18 mouse cellular contexts compared by ENCODE assay signal in genomic region chr3:116018606-116019005, GRCm38 (mm10). TPM values are rescaled to one million over a fixed set of nuclear protein-coding genes. Genes with fewer than 3 reads are reported as not detected.
DNase-seq lines count a peak whose midpoint lies in the region; ATAC-seq and TF ChIP-seq lines count a peak whose summit lies in the region.
"Had no signal": no experiment of that assay in that cellular context is flagged by ENCODE, and none has a peak within 500 bp of the region (broad histone marks: within the 10 kb centered on the region; RNA-seq: fewer than 3 reads in every experiment).

No protein-coding gene starts in this region.

- WGBS in cerebellum, adult 2 months: 18% methylated on average over 4 of the region's 4 CpGs
- WGBS in neural tube, embryonic 14.5 days: 71% methylated on average over 4 of the region's 4 CpGs

- H3K9ac ChIP-seq in neural tube, embryonic 14.5 days (replicated peaks; ENCODE audit: low read depth, low read length): no peak overlapping the region
- H3K9ac ChIP-seq: embryonic facial prominence, embryonic 15.5 days; hindbrain, embryonic 13.5 days had no signal

- H3K4me3 ChIP-seq in cerebellum, adult 2 months (replicated peaks; ENCODE audit: insufficient read depth, low read depth, low read length): no peak overlapping the region
- no peak overlapping the region for H3K4me3 ChIP-seq in neural tube, embryonic 14.5 days (ENCODE audit: low read depth, low read length)
- H3K4me3 ChIP-seq: embryonic facial prominence, embryonic 15.5 days; erythroblast, embryonic 14.5 days; forebrain, embryonic 10.5 days; gastrocnemius, adult 2 months; hindbrain, embryonic 13.5 days had no signal

- H3K27me3 ChIP-seq in cerebellum, adult 2 months (ENCODE audit: control insufficient read depth, insufficient read depth, low read length): no peaks in the 10 kb centered on the region
- H3K27me3 ChIP-seq in neural tube, embryonic 14.5 days (ENCODE audit: control insufficient read depth, insufficient read depth, low read length): no peaks in the 10 kb centered on the region
- H3K27me3 ChIP-seq: embryonic facial prominence, embryonic 15.5 days; hindbrain, embryonic 13.5 days had no signal

- H3K4me2 ChIP-seq in neural tube, embryonic 14.5 days (ENCODE audit: low read depth, low read length): no peak overlapping the region
- H3K4me2 ChIP-seq: embryonic facial prominence, embryonic 15.5 days; hindbrain, embryonic 13.5 days had no signal

- TF ChIP-seq POLR2A in cerebellum, adult 2 months (IDR thresholded peaks at IDR 0.05; ENCODE audit: borderline replicate concordance, insufficient read depth, low read length): no peak

- H3K36me3 ChIP-seq in neural tube, embryonic 14.5 days (ENCODE audit: control insufficient read depth, insufficient read depth, low read length): no peaks in the 10 kb centered on the region
- H3K36me3 ChIP-seq: embryonic facial prominence, embryonic 15.5 days; forebrain, embryonic 10.5 days; hindbrain, embryonic 13.5 days had no signal

- ATAC-seq in neural tube, embryonic 14.5 days (ENCODE audit: low read depth): 0 out of 2 replicates have a peak, but pooled peaks have one; percentile 25
- ATAC-seq: forebrain, embryonic 14.5 days; hindbrain, postnatal 0 days had no signal

- TF ChIP-seq CTCF in cerebellum, adult 2 months (IDR thresholded peaks at IDR 0.05; ENCODE audit: borderline replicate concordance, insufficient read depth, low read depth, low read length): no peak

- DNase-seq in cerebellum, adult 2 months: peak; percentile 48 to 53
- DNase-seq in cerebellum, adult 11-12 months: no peak
- DNase-seq in kidney, postnatal 10 days: peak; percentile 34
- DNase-seq in kidney, postnatal 4 days: no peak
- DNase-seq in neural tube, embryonic 10.5 days (ENCODE audit: extremely low spot score, low spot score): no peak
- no peak for DNase-seq in layer of hippocampus, postnatal 10 days (ENCODE audit: low spot score in 2 of 2)
- DNase-seq: adrenal gland, postnatal 10 days; embryo, embryonic 11 days; gastrocnemius, adult 2 months; gastrocnemius, postnatal 25 days; heart, postnatal 10 days had no signal

- H3K4me1 ChIP-seq in cerebellum, adult 2 months (ENCODE audit: control insufficient read depth, insufficient read depth, low read length): peaks cover 58% of the 10 kb centered on the region
- no peaks in the 10 kb centered on the region for H3K4me1 ChIP-seq in neural tube, embryonic 14.5 days (ENCODE audit: control insufficient read depth, insufficient read depth, low read length)
- H3K4me1 ChIP-seq: embryonic facial prominence, embryonic 15.5 days; hindbrain, embryonic 13.5 days had no signal

- peak overlapping the region; percentile 88 for H3K27ac ChIP-seq in cerebellum, adult 2 months (ENCODE audit: insufficient read depth, low read length)
- no peak overlapping the region for H3K27ac ChIP-seq in neural tube, embryonic 14.5 days (ENCODE audit: low read depth, low read length)
- H3K27ac ChIP-seq: embryonic facial prominence, embryonic 15.5 days; forebrain, embryonic 10.5 days; gastrocnemius, adult 2 months; hindbrain, embryonic 13.5 days; hindbrain, postnatal 0 days had no signal

- H3K9me3 ChIP-seq in neural tube, embryonic 14.5 days (ENCODE audit: control insufficient read depth, low read length): no peaks in the 10 kb centered on the region
- H3K9me3 ChIP-seq: embryonic facial prominence, embryonic 15.5 days; forebrain, embryonic 10.5 days; hindbrain, embryonic 13.5 days had no signal

RNA-seq across cellular contexts. Expression of gene Extl2, which starts 11.3 kb away (rescaled TPM):
- 67.8 and 70.0 TPM in 2 replicates for polyA plus RNA-seq in cerebellum, adult 2 months (2012; rRNA removed)
- polyA plus RNA-seq in neural tube, embryonic 14.5 days (2014; fragmentation: Nextera tagmentation; extraction: Ambion mirVana): 45.8 and 49.3 TPM in 2 replicates
- 10 to 100 TPM; 48.6 to 48.8 TPM for total RNA-seq in layer of hippocampus, postnatal 10 days (2021)
- polyA plus RNA-seq: erythroblast, embryonic 14.5 days had no signal

RNA-seq across cellular contexts. Expression of gene Slc30a7, which starts 11.4 kb away (rescaled TPM):
- polyA plus RNA-seq in cerebellum, adult 2 months (2012; rRNA removed): 13.7 and 14.3 TPM in 2 replicates
- polyA plus RNA-seq in neural tube, embryonic 14.5 days (2014; fragmentation: Nextera tagmentation; extraction: Ambion mirVana): 19.2 and 20.5 TPM in 2 replicates
- total RNA-seq in layer of hippocampus, postnatal 10 days (2021): 10 to 100 TPM; 24.0 to 30.6 TPM

Comparison
In these comparisons a context has a peak if more than half of its experiments do, and no peak if none do; other contexts are left out.
1. DNase-seq: peak in cerebellum, adult 2 months (2 of 2) and kidney, postnatal 10 days (single experiment); none in cerebellum, adult 11-12 months (single experiment), kidney, postnatal 4 days (0 of 2), neural tube, embryonic 10.5 days (single experiment) and layer of hippocampus, postnatal 10 days (0 of 2).